Mouse (Mus musculus) subcutaneous adipose tissue, adult 2 months (tissue): ENCODE data around the gene Helz. TPM values are rescaled to one million over a fixed set of nuclear protein-coding genes. Genes with fewer than 3 reads are reported as not detected.

Source experiments
- polyA plus RNA-seq: library from polyadenylated mRNA; depleted of rRNA; stranded (reverse); fragments of >200 nt; gene quantifications from 2 replicates; pipeline ENCODE4 v1.2.3, GENCODE M21; 2012; ENCODE audit warnings: low replicate concordance; rRNA removed

Gene Helz
- polyA plus RNA-seq = 11.9 and 16.6 TPM in 2 replicates

DNA sequence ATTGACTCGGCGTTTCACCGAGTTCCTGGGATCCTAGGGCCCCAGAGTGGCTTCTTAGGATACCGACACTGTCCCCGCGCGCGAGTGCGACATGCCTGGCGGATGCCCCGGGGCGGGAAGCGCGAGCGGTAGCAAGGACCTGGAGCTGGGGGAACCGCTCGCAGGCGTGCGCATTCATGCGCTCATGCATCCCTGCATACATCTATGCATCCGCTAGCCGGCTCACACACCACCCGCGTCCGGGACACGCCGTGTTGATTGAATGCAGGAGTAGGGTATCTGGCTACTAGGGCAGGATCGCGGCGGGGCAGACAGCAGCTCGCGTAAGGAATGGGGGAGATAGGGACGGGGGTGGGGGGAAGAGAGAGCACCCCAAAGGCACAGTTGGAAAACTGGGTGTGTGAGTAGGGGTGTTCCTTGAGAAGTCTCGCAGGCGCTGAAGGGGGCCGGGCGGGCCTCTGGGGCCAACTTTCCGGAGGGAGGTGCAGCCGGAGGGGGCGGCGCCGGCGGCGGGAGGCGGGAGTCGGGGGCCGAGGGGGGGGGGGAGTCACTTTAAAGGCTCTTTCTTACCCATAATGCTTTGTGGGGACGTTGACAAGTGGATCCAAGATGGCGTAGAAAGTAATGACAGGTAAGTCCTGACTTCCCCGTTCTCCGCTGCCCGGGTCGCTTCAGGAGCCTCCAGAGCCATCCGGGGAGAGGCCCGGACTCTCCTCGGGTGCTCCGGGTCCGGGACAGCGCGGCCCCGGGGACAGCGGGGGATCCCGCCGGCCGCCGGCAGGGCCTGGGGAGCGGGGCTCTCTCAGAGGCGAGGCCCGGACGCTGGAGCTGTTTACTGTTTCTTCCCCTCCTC, at the start of gene Helz:
Gene Helz (plus strand): TSS at position 580 of the 853 bp plus-strand sequence.

DNA sequence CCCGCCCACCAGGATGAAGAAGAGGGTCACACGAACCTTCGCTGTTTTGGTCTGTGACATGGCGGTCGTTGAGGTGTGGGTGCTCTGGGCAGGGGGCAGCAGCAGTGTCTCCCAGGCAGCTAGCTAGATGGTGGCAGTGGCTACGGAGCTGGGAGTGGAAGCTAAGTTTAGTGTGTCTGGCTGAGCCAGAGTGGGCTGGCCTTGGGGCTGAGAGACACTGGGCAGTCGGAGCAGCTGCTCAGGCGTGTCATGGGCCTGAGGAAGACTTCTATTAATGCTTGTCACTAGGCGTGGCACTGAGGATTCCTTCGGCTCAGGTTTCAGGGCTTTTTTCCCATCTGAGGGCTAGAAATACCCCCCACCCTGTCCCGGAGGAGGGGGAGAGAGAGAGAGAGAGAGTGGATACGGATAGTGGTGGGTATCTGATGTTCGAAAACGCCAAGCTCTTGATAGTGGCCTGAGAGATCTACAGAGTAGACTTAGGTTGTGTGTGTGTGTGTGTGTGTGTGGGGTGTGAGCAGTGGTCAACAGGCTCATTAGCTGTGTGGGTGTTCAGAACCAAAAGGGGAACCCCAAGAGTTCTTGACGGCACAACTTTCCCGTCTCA, 168.7 kb downstream of the Helz start, which contains the start of gene Cacng1:
Gene Cacng1 (minus strand): TSS at position 191 of the 607 bp plus-strand sequence.

Other genes with a start within 250 kb of the Helz start
- 6.0 and 6.3 TPM in 2 replicates for gene Pitpnc1, start 77.2 kb upstream of the Helz start, polyA plus RNA-seq
- gene Psmd12, start 68.4 kb upstream of the Helz start, polyA plus RNA-seq = 19.0 and 21.7 TPM in 2 replicates
- 0.36 TPM in 1 of 2 replicates, not detected in the other for gene Cacng1, start 168.6 kb downstream of the Helz start, polyA plus RNA-seq
- gene Cacng4, start 246.6 kb downstream of the Helz start, polyA plus RNA-seq = 0.17 and 2.6 TPM in 2 replicates